Mouse (Mus musculus) embryonic facial prominence, embryonic 14.5 days (tissue): ENCODE data around the gene Mterf4. TPM values are rescaled to one million over a fixed set of nuclear protein-coding genes. Genes with fewer than 3 reads are reported as not detected.

Experiments used
- ATAC-seq: fragments of 200-750 bp; cut with Nextera tagmentation; 2 replicates; pipeline ENCODE4 v1.8.0; 2017; ENCODE audit warnings: low read depth, moderate number of reproducible peaks, moderate TSS enrichment
- DNase-seq: peaks from one replicate; pipeline ENCODE4 v3.0.0-alpha.2; 2015; ENCODE audit warnings: low spot score
- H3K27ac ChIP-seq: fragments of 300-500 bp; sonication (generic); replicated peaks from 2 replicates; pipeline ENCODE4 v1.5.1; 2014; ENCODE audit warnings: low read depth, mild to moderate bottlenecking, low read length, moderate library complexity
- H3K27me3 ChIP-seq: fragments of 300-500 bp; sonication (generic); replicated peaks from 2 replicates; pipeline ENCODE4 v1.6.1; 2014; ENCODE audit warnings: low read length; ENCODE audit not compliant: control insufficient read depth, insufficient read depth
- H3K36me3 ChIP-seq: fragments of 300-500 bp; sonication (generic); 2 replicates; pipeline ENCODE4 v1.6.1; 2014; ENCODE audit warnings: low read length, mixed read lengths; ENCODE audit not compliant: control insufficient read depth, insufficient read depth
- H3K4me1 ChIP-seq: fragments of 300-500 bp; sonication (generic); 2 replicates; pipeline ENCODE4 v1.6.1; 2014; ENCODE audit warnings: antibody characterized with exemption, low read length; ENCODE audit not compliant: control insufficient read depth, insufficient read depth
- H3K4me2 ChIP-seq: fragments of 300-500 bp; sonication (generic); 2 replicates; pipeline ENCODE4 v1.6.1; 2014; ENCODE audit warnings: low read depth, mild to moderate bottlenecking, low read length, moderate library complexity, mixed read lengths
- H3K4me3 ChIP-seq: fragments of 300-500 bp; sonication (generic); 2 replicates; pipeline ENCODE4 v1.5.1; 2014; ENCODE audit warnings: low read depth, mild to moderate bottlenecking, low read length
- H3K9ac ChIP-seq: fragments of 300-500 bp; sonication (generic); 2 replicates; pipeline ENCODE4 v1.6.1; 2014; ENCODE audit warnings: low read depth, mild to moderate bottlenecking, low read length, moderate library complexity, mixed read lengths
- H3K9me3 ChIP-seq: fragments of 300-500 bp; sonication (generic); 2 replicates; pipeline ENCODE4 v1.6.1; 2016; ENCODE audit warnings: low read length; ENCODE audit not compliant: control insufficient read depth
- WGBS: fragments of 180-500 bp; shearing (Covaris S2); extraction: QIAGEN DNeasy Blood & Tissue Kit; methylation state at CpG from one replicate; pipeline ENCODE4 v1.1.7; 2014; 5-methylcytosine and 5-hydroxymethylcytosine counted together
- polyA plus RNA-seq: library from polyadenylated mRNA; unstranded; fragments of >200 nt; fragmentation: Nextera tagmentation; extraction: Ambion mirVana; gene quantifications from 2 replicates; pipeline ENCODE4 v1.2.1, GENCODE M21; 2014

Mterf4 gene
- polyA plus RNA-seq, 1 experiment from 2014 or later, result 22.5 TPM

DNA sequence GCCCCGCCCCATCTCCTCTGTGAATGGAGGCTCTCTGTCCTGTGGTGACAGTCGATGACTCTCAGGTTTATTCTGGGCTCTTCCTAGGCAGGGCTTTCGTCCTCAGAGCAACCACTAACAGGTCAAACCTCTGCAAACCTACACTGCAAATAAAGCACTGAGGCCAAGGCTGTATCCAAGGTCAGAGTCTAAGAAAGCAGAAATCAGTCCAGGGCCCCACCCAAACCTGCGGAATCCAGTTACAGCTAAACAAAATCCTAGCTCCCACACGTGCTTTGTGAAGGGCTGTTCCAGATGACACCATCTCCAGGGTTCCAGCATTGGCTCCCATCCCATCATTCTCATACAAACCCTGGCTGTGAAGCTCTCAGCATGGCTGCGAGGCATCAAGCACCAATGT is 30.2 kb downstream of the Mterf4 start:
- WGBS, result 73% methylated on average over 6 of the region's 6 CpGs
- no peak for DNase-seq
- H3K9me3 ChIP-seq, result no peaks in the 10 kb centered on the region
- no peak for ATAC-seq
- no peak overlapping the region for H3K4me2 ChIP-seq
- no peak overlapping the region for H3K27ac ChIP-seq
- no peaks in the 10 kb centered on the region for H3K4me1 ChIP-seq
- no peaks in the 10 kb centered on the region for H3K27me3 ChIP-seq
- peaks cover 6% of the 10 kb centered on the region; the same call in 1 of the 2 replicates for H3K36me3 ChIP-seq
- H3K9ac ChIP-seq, result no peak overlapping the region
- H3K4me3 ChIP-seq, result no peak overlapping the region

DNA sequence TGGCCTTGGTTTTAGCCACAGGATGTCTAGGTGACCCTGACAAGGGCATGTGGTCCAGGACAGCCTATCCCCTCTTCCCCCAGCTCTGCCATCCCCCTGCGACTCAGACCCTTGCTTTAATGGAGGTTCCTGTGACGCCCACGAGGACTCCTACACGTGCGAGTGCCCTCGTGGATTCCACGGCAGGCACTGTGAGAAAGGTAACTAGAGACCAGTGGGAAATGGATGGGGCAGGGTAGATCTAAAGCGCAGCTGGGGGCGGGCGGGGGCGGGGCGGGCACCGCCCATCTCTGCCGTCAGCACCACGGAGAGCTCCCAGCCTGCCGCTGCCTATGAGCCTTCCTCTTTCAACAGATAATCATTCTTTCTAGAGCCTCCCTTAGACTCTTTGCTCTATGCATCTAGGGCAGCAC is 33.3 kb downstream of the Mterf4 start:
- no peak overlapping the region for H3K9ac ChIP-seq
- 6% methylated on average over 9 of the region's 16 CpGs for WGBS
- H3K27ac ChIP-seq, result no peak overlapping the region
- no peaks in the 10 kb centered on the region for H3K4me1 ChIP-seq
- peak; percentile 64 for ATAC-seq
- no peaks in the 10 kb centered on the region for H3K9me3 ChIP-seq
- no peak overlapping the region for H3K4me3 ChIP-seq
- peaks cover 6% of the 10 kb centered on the region; the same call in 1 of the 2 replicates for H3K36me3 ChIP-seq
- H3K4me2 ChIP-seq, result no peak overlapping the region
- no peaks in the 10 kb centered on the region for H3K27me3 ChIP-seq
- peak; percentile 49 for DNase-seq

DNA sequence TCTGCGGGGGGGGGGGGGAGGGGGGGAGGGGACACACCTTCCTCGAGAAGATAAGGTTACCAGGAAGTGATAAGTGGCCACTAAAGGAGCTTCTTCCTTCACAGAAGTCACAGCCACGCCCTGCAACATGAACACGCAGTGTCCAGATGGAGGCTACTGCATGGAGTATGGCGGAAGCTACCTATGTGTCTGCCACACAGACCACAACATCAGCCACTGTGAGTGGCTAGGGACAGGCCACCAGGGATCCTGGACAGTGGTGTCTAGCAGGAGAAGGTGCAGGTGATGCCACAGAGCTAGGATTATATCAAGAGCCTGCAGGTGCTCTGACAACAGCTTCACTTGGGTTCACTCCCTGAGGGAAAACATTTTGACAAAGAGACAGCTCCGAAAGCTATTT is 34.0 kb downstream of the Mterf4 start:
- Histone ChIP-seq H3K4me3 (no peak overlapping the region), H3K4me2 (no peak overlapping the region), H3K36me3 (peaks cover 6% of the 10 kb centered on the region; the same call in 1 of the 2 replicates), H3K27me3 (no peaks in the 10 kb centered on the region), H3K9ac (no peak overlapping the region), H3K9me3 (no peaks in the 10 kb centered on the region), H3K4me1 (no peaks in the 10 kb centered on the region), H3K27ac (no peak overlapping the region)
- WGBS, result 74% methylated on average over 6 of the region's 6 CpGs
- DNase-seq (no peak), ATAC-seq (no peak)

DNA sequence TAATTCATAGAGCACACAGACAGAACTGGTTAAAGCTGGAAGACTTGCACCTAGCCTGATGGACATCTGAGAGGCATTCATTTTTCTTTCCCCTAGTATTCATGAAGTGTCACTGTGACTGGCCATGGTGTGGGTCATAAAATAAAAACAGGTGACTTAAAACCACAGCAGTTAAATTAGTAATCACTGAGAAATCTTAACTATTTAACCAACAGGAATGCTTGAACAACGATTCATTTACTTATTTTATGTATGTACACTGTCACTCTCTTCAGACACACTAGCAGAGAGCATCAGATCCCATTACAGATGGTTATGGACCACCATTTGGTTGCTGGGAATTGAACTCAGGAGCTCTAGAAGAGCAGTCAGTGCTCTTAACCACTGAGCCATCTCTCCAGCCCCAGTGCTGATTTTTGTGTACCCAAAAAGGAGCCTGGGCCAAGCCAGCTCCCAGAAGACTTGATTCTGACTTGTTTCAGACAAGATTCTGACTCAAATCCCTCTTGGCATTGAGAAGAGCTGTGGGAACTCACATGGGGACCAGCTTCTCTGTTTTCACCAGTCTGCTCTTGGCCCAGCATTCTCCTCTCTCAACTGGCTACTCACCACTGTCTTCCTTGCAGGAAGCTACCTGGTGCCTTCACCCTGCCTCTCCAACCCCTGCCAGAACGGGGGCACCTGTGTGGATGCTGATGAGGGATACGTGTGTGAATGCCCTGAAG is 35.0 kb downstream of the Mterf4 start:
- no peak overlapping the region for H3K27ac ChIP-seq
- H3K9ac ChIP-seq, result no peak overlapping the region
- no peak overlapping the region for H3K4me2 ChIP-seq
- ATAC-seq, result no peak
- 52% methylated on average over 3 of the region's 3 CpGs for WGBS
- no peak overlapping the region for H3K4me3 ChIP-seq
- peaks cover 6% of the 10 kb centered on the region; the same call in 1 of the 2 replicates for H3K36me3 ChIP-seq
- no peak for DNase-seq
- no peaks in the 10 kb centered on the region for H3K27me3 ChIP-seq
- H3K9me3 ChIP-seq, result no peaks in the 10 kb centered on the region
- H3K4me1 ChIP-seq, result no peaks in the 10 kb centered on the region

DNA sequence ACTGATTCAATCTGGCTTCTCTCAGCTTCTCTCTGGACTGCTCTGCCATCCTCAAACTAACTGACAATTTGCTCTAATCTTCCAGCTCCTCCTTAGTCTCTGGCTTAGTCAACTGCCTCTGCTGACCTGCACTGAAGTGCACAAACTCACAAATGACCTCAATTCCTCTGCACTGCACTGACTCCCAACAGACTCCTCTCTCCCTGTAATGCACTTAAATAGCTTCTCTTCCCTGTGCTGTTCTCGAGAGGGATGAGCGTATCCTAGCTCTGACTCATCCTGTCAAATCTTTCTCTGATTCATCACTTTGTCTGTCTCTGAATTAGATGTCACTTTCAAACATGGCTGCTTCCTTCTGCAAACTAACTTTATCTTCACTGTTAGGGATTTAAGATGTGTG is 37.5 kb downstream of the Mterf4 start:
- H3K27me3 ChIP-seq, result no peaks in the 10 kb centered on the region
- no peak overlapping the region for H3K27ac ChIP-seq
- H3K9me3 ChIP-seq, result no peaks in the 10 kb centered on the region
- no peaks in the 10 kb centered on the region for H3K4me1 ChIP-seq
- no peaks in the 10 kb centered on the region; the same call in 1 of the 2 replicates for H3K36me3 ChIP-seq
- H3K4me2 ChIP-seq, result no peak overlapping the region
- no peak overlapping the region for H3K9ac ChIP-seq
- 78% methylated on average over 2 of the region's 2 CpGs for WGBS
- DNase-seq, result no peak
- H3K4me3 ChIP-seq, result no peak overlapping the region
- ATAC-seq, result no peak

DNA sequence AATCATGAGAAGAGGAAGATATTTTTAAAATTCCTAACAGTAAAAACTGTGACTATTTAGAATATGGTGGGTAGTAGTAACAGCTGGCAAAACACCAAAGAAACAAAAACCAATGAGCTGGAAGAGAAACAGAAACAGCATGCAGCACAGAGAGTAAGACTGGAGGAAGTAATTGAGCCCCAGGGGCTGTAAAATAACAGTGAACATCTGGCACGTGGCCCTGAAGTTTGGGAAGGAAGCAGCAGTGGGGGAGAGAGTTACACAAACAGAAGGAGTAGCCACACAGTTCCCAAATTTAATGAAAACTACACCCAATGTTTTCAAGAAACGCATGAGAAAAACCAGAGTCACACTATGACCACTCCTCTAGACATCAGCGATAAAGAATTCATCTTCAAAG is 38.5 kb downstream of the Mterf4 start:
- no peaks in the 10 kb centered on the region for H3K4me1 ChIP-seq
- 29% methylated on average over 3 of the region's 3 CpGs for WGBS
- ATAC-seq, result peak; percentile 44; the same call in 1 of the 2 replicates

DNA sequence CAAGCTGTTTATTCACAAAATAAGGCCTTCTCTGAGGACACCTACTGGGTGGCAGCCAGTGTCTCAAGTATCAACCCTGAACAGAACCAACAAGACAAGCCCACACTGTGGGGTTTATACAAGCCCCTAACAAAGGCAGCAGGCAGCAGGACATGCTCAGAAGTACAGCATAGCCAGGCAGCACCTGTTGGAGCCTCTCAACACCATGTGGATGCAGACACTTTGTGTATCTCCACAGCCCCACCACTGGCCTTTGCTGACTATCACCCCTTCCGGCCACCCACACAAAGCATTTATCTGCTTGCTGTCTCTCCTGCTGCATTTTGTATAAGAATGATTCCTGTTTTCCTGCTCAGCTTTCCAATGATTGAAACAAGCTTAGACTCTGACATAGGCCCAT is 48.2 kb downstream of the Mterf4 start:
- no peak for ATAC-seq
- WGBS, result 100% methylated on average over 1 of the region's 1 CpGs
- Histone ChIP-seq H3K4me3 (no peak overlapping the region), H3K27me3 (no peaks in the 10 kb centered on the region), H3K9ac (no peak overlapping the region), H3K4me1 (peaks cover 3% of the 10 kb centered on the region; the same call in 1 of the 2 replicates), H3K9me3 (no peaks in the 10 kb centered on the region), H3K4me2 (no peak overlapping the region), H3K27ac (no peak overlapping the region), H3K36me3 (0 out of 2 replicates have a peak, but pooled peaks cover 3% of the 10 kb centered on the region)
- no peak for DNase-seq

More for the DNA sequence above, 38.5 kb downstream of the Mterf4 start:
- Histone ChIP-seq H3K27me3 (no peaks in the 10 kb centered on the region), H3K4me3 (no peak overlapping the region), H3K9me3 (no peaks in the 10 kb centered on the region), H3K4me2 (no peak overlapping the region), H3K36me3 (no peaks in the 10 kb centered on the region; the same call in 1 of the 2 replicates), H3K9ac (no peak overlapping the region), H3K27ac (no peak overlapping the region)
- DNase-seq, result peak; percentile 43

DNA sequence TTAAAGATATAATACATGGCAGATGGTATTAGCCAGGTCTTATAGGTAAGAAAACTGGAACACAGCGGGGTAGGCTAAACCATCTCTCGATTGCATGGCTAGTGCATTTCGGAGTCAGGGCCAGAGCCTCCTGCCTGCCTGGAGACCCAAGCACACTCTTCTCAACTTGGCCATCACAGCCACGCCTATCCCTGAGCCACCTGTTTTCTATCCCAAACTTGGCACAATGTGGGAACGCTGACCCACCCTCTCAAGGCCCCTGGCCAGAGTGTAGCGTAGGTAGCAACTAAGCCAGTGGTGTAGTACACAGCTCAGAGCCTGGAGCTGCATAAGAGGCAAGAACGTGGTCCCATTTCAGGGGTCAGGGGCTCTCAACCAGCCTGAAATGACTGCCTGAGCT is 50.0 kb downstream of the Mterf4 start:
- ATAC-seq (no peak), DNase-seq (no peak)
- H3K9me3 ChIP-seq, result no peaks in the 10 kb centered on the region
- H3K4me3 ChIP-seq, result no peak overlapping the region
- no peaks in the 10 kb centered on the region for H3K27me3 ChIP-seq
- H3K4me2 ChIP-seq, result no peak overlapping the region
- H3K27ac ChIP-seq, result no peak overlapping the region
- H3K4me1 ChIP-seq, result peaks cover 3% of the 10 kb centered on the region; the same call in 1 of the 2 replicates
- H3K9ac ChIP-seq, result no peak overlapping the region
- 91% methylated on average over 7 of the region's 7 CpGs for WGBS
- H3K36me3 ChIP-seq, result 0 out of 2 replicates have a peak, but pooled peaks cover 3% of the 10 kb centered on the region

DNA sequence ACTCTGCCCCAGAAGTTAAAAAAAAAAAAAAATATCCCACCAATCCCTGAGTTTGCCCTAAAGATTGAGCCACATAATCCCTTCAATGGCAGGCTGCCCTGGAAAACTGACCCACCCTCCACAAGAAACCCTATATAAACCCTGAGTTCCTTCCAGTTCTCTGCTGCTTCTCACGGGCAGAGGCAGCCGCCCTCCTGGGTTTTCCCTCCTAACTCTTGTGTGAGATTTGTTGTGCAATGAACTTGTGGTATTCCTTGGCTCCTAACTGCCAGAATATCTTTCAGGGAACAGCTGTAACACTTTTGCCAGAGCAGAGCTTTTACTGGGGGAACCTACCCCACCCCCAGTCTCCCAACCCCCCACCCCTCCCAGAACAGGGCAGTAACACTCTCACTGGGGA is 53.1 kb downstream of the Mterf4 start:
- Histone ChIP-seq H3K27ac (no peak overlapping the region), H3K27me3 (no peaks in the 10 kb centered on the region), H3K36me3 (no peaks in the 10 kb centered on the region), H3K4me1 (peaks cover 3% of the 10 kb centered on the region; the same call in 1 of the 2 replicates), H3K4me3 (no peak overlapping the region), H3K4me2 (no peak overlapping the region), H3K9me3 (no peaks in the 10 kb centered on the region), H3K9ac (no peak overlapping the region)
- DNase-seq, result no peak
- WGBS, result 39% methylated on average over 2 of the region's 2 CpGs
- ATAC-seq, result no peak
